In genomic region chr10:59965362-59965695, GRCm38 (mm10) we compare ENCODE assay signal across 11 mouse cellular contexts. TPM values are rescaled to one million over a fixed set of nuclear protein-coding genes. Genes with fewer than 3 reads are reported as not detected.
DNase-seq lines count a peak whose midpoint lies in the region; ATAC-seq and TF ChIP-seq lines count a peak whose summit lies in the region.
"Had no signal": no experiment of that assay in that cellular context is flagged by ENCODE, and none has a peak within 500 bp of the region (broad histone marks: within the 10 kb centered on the region; RNA-seq: fewer than 3 reads in every experiment).

No protein-coding gene starts in this region.

- H3K36me3 ChIP-seq in heart, embryonic 16.5 days (ENCODE audit: control insufficient read depth, insufficient read depth), result no peaks in the 10 kb centered on the region
- H3K36me3 ChIP-seq in E14TG2a.4 (ENCODE audit: insufficient read depth, low read length), result no peaks in the 10 kb centered on the region
- no peaks in the 10 kb centered on the region for H3K36me3 ChIP-seq in embryonic facial prominence, embryonic 15.5 days
- no peaks in the 10 kb centered on the region for H3K36me3 ChIP-seq in limb, embryonic 15.5 days

- ATAC-seq in heart, embryonic 16.5 days (replicated peaks; ENCODE audit: extremely low read depth, insufficient read depth, low FRiP score), result no peak
- ATAC-seq in embryonic facial prominence, embryonic 15.5 days (ENCODE audit: insufficient number of reproducible peaks, low FRiP score, low TSS enrichment, low read depth), result peak; percentile 31
- ATAC-seq in limb, embryonic 15.5 days (ENCODE audit: insufficient number of reproducible peaks, low FRiP score, low TSS enrichment, low read depth), result peak; percentile 31; the same call in 1 of the 2 replicates

- WGBS in heart, embryonic 16.5 days, result 20% methylated on average over 9 of the region's 9 CpGs
- WGBS in embryonic facial prominence, embryonic 15.5 days, result 25% methylated on average over 9 of the region's 9 CpGs
- 22% methylated on average over 9 of the region's 9 CpGs for WGBS in limb, embryonic 15.5 days

- H3K9ac ChIP-seq in heart, embryonic 16.5 days (ENCODE audit: low read length), result peak overlapping the region; percentile 61
- no peak overlapping the region for H3K9ac ChIP-seq in embryonic facial prominence, embryonic 15.5 days
- no peak overlapping the region for H3K9ac ChIP-seq in limb, embryonic 15.5 days

- peaks cover 40% of the 10 kb centered on the region for H3K4me1 ChIP-seq in heart, embryonic 16.5 days (ENCODE audit: control insufficient read depth, insufficient read depth, low read length)
- peaks cover 71% of the 10 kb centered on the region for H3K4me1 ChIP-seq in E14TG2a.4 (replicated peaks; ENCODE audit: low read depth, low read length)
- peaks cover 44% of the 10 kb centered on the region for H3K4me1 ChIP-seq in embryonic facial prominence, embryonic 15.5 days
- H3K4me1 ChIP-seq in limb, embryonic 15.5 days, result peaks cover 50% of the 10 kb centered on the region

- H3K4me2 ChIP-seq in heart, embryonic 16.5 days (ENCODE audit: low read depth, low read length), result peak overlapping the region; percentile 57
- H3K4me2 ChIP-seq in embryonic facial prominence, embryonic 15.5 days (replicated peaks), result peak overlapping the region; percentile 35
- peak overlapping the region; percentile 37; the same call in 1 of the 2 replicates for H3K4me2 ChIP-seq in limb, embryonic 15.5 days

- no peaks in the 10 kb centered on the region for H3K9me3 ChIP-seq in heart, embryonic 16.5 days (replicated peaks; ENCODE audit: control insufficient read depth, low read length)
- H3K9me3 ChIP-seq in E14TG2a.4 (ENCODE audit: low read length), result peaks cover 10% of the 10 kb centered on the region
- H3K9me3 ChIP-seq in embryonic facial prominence, embryonic 15.5 days (replicated peaks), result no peaks in the 10 kb centered on the region
- H3K9me3 ChIP-seq in limb, embryonic 15.5 days, result no peaks in the 10 kb centered on the region

- H3K27me3 ChIP-seq in heart, embryonic 16.5 days (ENCODE audit: control insufficient read depth, insufficient read depth, low read length), result no peaks in the 10 kb centered on the region
- peaks cover 72% of the 10 kb centered on the region for H3K27me3 ChIP-seq in E14TG2a.4 (ENCODE audit: insufficient read depth, low read length)
- no peaks in the 10 kb centered on the region for H3K27me3 ChIP-seq in embryonic facial prominence, embryonic 15.5 days
- no peaks in the 10 kb centered on the region for H3K27me3 ChIP-seq in limb, embryonic 15.5 days

- no peak for TF ChIP-seq CTCF in E14TG2a.4 (conservative IDR thresholded peaks at IDR 0.05; ENCODE audit: low read length)

- no peak for DNase-seq in heart, adult 11 months
- no peak for DNase-seq in adrenal gland, postnatal 36 days
- DNase-seq in urinary bladder, postnatal 10 days (ENCODE audit: low spot score), result no peak
- DNase-seq in ovary, postnatal 10 days (ENCODE audit: low spot score), result no peak
- DNase-seq: kidney, postnatal 36 days; lung, postnatal 36 days; right cerebral cortex, adult 18-20 months had no signal

- no peak overlapping the region for H3K4me3 ChIP-seq in heart, embryonic 16.5 days (ENCODE audit: low read length)
- peak overlapping the region; percentile 65 for H3K4me3 ChIP-seq in E14TG2a.4 (replicated peaks; ENCODE audit: low read length)
- no peak overlapping the region for H3K4me3 ChIP-seq in embryonic facial prominence, embryonic 15.5 days (replicated peaks)
- H3K4me3 ChIP-seq in limb, embryonic 15.5 days, result 0 out of 2 replicates have a peak overlapping the region, but pooled peaks have one; percentile 20

- peak overlapping the region; percentile 89 for H3K27ac ChIP-seq in heart, embryonic 16.5 days (ENCODE audit: low read length)
- peak overlapping the region; percentile 96 for H3K27ac ChIP-seq in embryonic facial prominence, embryonic 15.5 days (replicated peaks)
- peak overlapping the region; percentile 95 for H3K27ac ChIP-seq in limb, embryonic 15.5 days

RNA-seq across cellular contexts. Expression of gene Ddit4, which starts 13.7 kb away (rescaled TPM):
- polyA plus RNA-seq in heart, embryonic 16.5 days (2015; fragmentation: Nextera tagmentation; extraction: Ambion mirVana), result 29.0 and 31.9 TPM in 2 replicates
- polyA plus RNA-seq in embryonic facial prominence, embryonic 15.5 days (2015; fragmentation: Nextera tagmentation; extraction: Ambion mirVana), result 83.3 and 89.1 TPM in 2 replicates
- polyA plus RNA-seq in limb, embryonic 15.5 days (2015; fragmentation: Nextera tagmentation; extraction: Ambion mirVana), result 63.6 and 77.1 TPM in 2 replicates
- 10 to 100 TPM; 76.4 to 98.7 TPM for total RNA-seq in adrenal gland, postnatal 36 days (2021)

RNA-seq across cellular contexts. Expression of gene Ascc1, which starts 37.3 kb away (rescaled TPM):
- 41.9 and 44.1 TPM in 2 replicates for polyA plus RNA-seq in heart, embryonic 16.5 days (2015; fragmentation: Nextera tagmentation; extraction: Ambion mirVana)
- 44.1 and 47.8 TPM in 2 replicates for polyA plus RNA-seq in embryonic facial prominence, embryonic 15.5 days (2015; fragmentation: Nextera tagmentation; extraction: Ambion mirVana)
- polyA plus RNA-seq in limb, embryonic 15.5 days (2015; fragmentation: Nextera tagmentation; extraction: Ambion mirVana), result 41.3 and 44.4 TPM in 2 replicates
- total RNA-seq in adrenal gland, postnatal 36 days (2021), result 10 to 100 TPM; 27.1 to 32.8 TPM

RNA-seq across cellular contexts. Expression of gene Anapc16, which starts 37.6 kb away (rescaled TPM):
- 89.3 and 90.1 TPM in 2 replicates for polyA plus RNA-seq in heart, embryonic 16.5 days (2015; fragmentation: Nextera tagmentation; extraction: Ambion mirVana)
- 107 and 113 TPM in 2 replicates for polyA plus RNA-seq in embryonic facial prominence, embryonic 15.5 days (2015; fragmentation: Nextera tagmentation; extraction: Ambion mirVana)
- 97.5 and 110 TPM in 2 replicates for polyA plus RNA-seq in limb, embryonic 15.5 days (2015; fragmentation: Nextera tagmentation; extraction: Ambion mirVana)
- 10 to 100 TPM; 67.5 to 72.7 TPM for total RNA-seq in adrenal gland, postnatal 36 days (2021)

Comparison
In these comparisons a context has a peak if more than half of its experiments do, and no peak if none do; other contexts are left out.
1. H3K4me3 ChIP-seq: peak in E14TG2a.4 (single experiment) and limb, embryonic 15.5 days (single experiment); none in heart, embryonic 16.5 days (single experiment) and embryonic facial prominence, embryonic 15.5 days (single experiment).
2. Peak in every context shown above with its lines, with median percentiles within 50 percentile points of each other: H3K27ac ChIP-seq and H3K4me2 ChIP-seq.